Mouse (Mus musculus): ENCODE measurements around the gene Pitpnm3. TPM values are rescaled to one million over a fixed set of nuclear protein-coding genes. Genes with fewer than 3 reads are reported as not detected.

The Pitpnm3 gene
- polyA plus RNA-seq, 1 experiment from 2014 or later = 1.8 TPM

DNA sequence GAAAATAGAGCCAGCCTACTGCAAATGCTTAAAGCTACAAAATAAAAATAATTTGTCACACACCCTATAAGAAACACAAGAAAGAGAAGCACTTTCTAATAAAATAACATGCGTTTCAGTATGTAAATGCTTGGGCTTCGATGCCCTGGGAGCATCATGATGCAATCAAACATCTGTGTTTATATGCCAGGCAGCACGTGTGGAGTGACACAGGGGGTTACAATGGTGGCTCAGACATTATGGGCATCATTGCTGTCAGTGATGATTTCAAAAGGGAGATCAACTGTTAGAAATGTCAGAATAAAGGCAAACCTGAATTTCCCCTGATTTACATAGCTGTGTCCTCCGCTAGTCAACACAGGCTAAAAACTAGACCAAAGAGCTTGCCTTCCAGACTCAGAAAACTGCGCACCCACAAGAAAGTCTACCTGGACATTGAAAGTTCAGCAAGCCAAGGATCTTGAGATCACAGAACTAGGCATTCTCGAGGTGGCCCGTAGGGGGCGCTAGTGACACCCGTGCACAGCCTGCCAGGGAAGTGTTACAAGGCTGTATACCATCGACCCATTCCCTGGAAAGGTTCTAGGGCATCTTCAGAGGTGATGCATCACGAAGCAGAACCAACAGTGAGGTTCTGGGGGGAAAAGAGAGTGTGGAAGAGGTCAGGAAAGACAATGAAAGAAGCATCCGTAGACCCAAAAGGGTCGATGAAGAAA is 133.3 kb downstream of the Pitpnm3 start:
- Histone ChIP-seq H3K4me2 (replicated peaks) (no peak overlapping the region), H3K36me3 (no peaks in the 10 kb centered on the region), H3K27ac (replicated peaks) (no peak overlapping the region), H3K4me1 (peaks cover 12% of the 10 kb centered on the region), H3K4me3 (no peak overlapping the region), H3K9ac (replicated peaks) (no peak overlapping the region), H3K9me3 (no peaks in the 10 kb centered on the region), H3K27me3 (no peaks in the 10 kb centered on the region)
- no peak for ATAC-seq (replicated peaks)
- 49% methylated on average over 13 of the region's 13 CpGs for WGBS

DNA sequence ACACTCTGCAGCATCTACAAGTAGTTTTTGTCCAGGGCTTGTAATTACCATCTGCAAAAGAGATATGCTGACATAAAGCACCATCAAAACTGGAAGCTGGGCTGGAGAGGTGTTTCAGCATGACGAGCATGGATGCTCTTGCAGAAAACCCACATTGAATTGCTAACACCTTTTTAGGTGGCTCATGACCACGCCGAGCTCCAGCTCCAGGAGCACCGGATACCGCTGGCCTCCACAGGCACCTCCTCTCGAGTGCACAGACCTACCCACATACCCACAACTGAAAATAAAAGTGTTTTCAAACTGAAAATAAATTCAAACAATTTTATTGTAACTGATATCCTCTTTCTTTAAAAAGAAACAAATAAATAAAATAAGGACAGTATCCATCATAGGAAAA is 135.4 kb downstream of the Pitpnm3 start:
- H3K27ac ChIP-seq (replicated peaks) = no peak overlapping the region
- H3K9ac ChIP-seq (replicated peaks) = no peak overlapping the region
- H3K9me3 ChIP-seq = no peaks in the 10 kb centered on the region
- H3K4me3 ChIP-seq = no peak overlapping the region
- 80% methylated on average over 6 of the region's 6 CpGs for WGBS
- ATAC-seq (replicated peaks) = no peak
- no peak overlapping the region for H3K4me2 ChIP-seq (replicated peaks)
- peaks cover 26% of the 10 kb centered on the region for H3K4me1 ChIP-seq
- H3K36me3 ChIP-seq = no peaks in the 10 kb centered on the region
- H3K27me3 ChIP-seq = no peaks in the 10 kb centered on the region

Other genes starting within 250 kb of the Pitpnm3 start
- 0.23 and 0.42 TPM in 2 replicates for gene Aipl1, start 98.3 kb downstream of the Pitpnm3 start, polyA plus RNA-seq (2015; fragmentation: Nextera tagmentation; extraction: Ambion mirVana)
- 80.9 and 88.0 TPM in 2 replicates for gene Pimreg, start 93.7 kb downstream of the Pitpnm3 start, polyA plus RNA-seq (2015; fragmentation: Nextera tagmentation; extraction: Ambion mirVana)
- gene Gm43951, start 71.1 kb upstream of the Pitpnm3 start, polyA plus RNA-seq (2015; fragmentation: Nextera tagmentation; extraction: Ambion mirVana) = 1.4 TPM in 2 replicates
- 22.8 and 23.5 TPM in 2 replicates for gene 4933427D14Rik, start 71.7 kb upstream of the Pitpnm3 start, polyA plus RNA-seq (2015; fragmentation: Nextera tagmentation; extraction: Ambion mirVana)
- 132 and 138 TPM in 2 replicates for gene Txndc17, start 71.8 kb upstream of the Pitpnm3 start, polyA plus RNA-seq (2015; fragmentation: Nextera tagmentation; extraction: Ambion mirVana)
- 59.1 and 60.1 TPM in 2 replicates for gene Med31, start 79.8 kb upstream of the Pitpnm3 start, polyA plus RNA-seq (2015; fragmentation: Nextera tagmentation; extraction: Ambion mirVana)
- gene Slc13a5, start 131.4 kb upstream of the Pitpnm3 start, polyA plus RNA-seq (2015; fragmentation: Nextera tagmentation; extraction: Ambion mirVana) = 0.20 and 0.65 TPM in 2 replicates
- gene Xaf1, start 165.9 kb upstream of the Pitpnm3 start, polyA plus RNA-seq (2015; fragmentation: Nextera tagmentation; extraction: Ambion mirVana) = 0.80 and 1.9 TPM in 2 replicates
- not detected in 2 replicates for gene Fbxo39, start 178.7 kb upstream of the Pitpnm3 start, polyA plus RNA-seq (2015; fragmentation: Nextera tagmentation; extraction: Ambion mirVana)
- gene Tekt1, start 226.7 kb upstream of the Pitpnm3 start, polyA plus RNA-seq (2015; fragmentation: Nextera tagmentation; extraction: Ambion mirVana) = 6.2 and 10.9 TPM in 2 replicates

Data from forebrain, embryonic 15.5 days (tissue).